Mouse (Mus musculus): ENCODE data around the gene Canx. TPM values are rescaled to one million over a fixed set of nuclear protein-coding genes. Genes with fewer than 3 reads are reported as not detected.

Canx gene
- total RNA-seq, 2 experiments from 2014 or later: 411 to 425 TPM

Small RNAs within 50 kb of the gene (microRNA-seq; reads per million reads assigned to microRNA genes)
- gene Mir804: 0 reads per million in 2 experiments

Other genes starting within 250 kb of the Canx start
- gene Tbc1d9b, start 194.3 kb downstream of the Canx start, total RNA-seq (2021): 100 to 1,000 TPM; 113 to 120 TPM
- 10 to 100 TPM; 14.1 to 15.7 TPM for gene Mrnip, start 151.2 kb downstream of the Canx start, total RNA-seq (2021)
- 100 to 1,000 TPM; 486 to 498 TPM for gene Sqstm1, start 114.8 kb downstream of the Canx start, total RNA-seq (2021)
- 10 to 100 TPM; 80.7 to 84.1 TPM for gene Mgat4b, start 114.8 kb downstream of the Canx start, total RNA-seq (2021)
- gene Ltc4s, start 87.1 kb downstream of the Canx start, total RNA-seq (2021): 1 to 10 TPM; 6.8 to 7.1 TPM
- 10 to 100 TPM; 11.0 to 11.3 TPM for gene Maml1, start 33.4 kb downstream of the Canx start, total RNA-seq (2021)
- gene Cby3, start 28.8 kb upstream of the Canx start, total RNA-seq (2021): not detected
- gene Hnrnph1, start 51.3 kb upstream of the Canx start, total RNA-seq (2021): 100 to 1,000 TPM; 258 to 268 TPM
- gene Rufy1, start 105.5 kb upstream of the Canx start, total RNA-seq (2021): 10 to 100 TPM; 30.4 to 30.9 TPM

Data from layer of hippocampus, adult 18-20 months (tissue).